Mouse (Mus musculus): Measurements from ENCODE around the gene Golm1. TPM values are rescaled to one million over a fixed set of nuclear protein-coding genes. Genes with fewer than 3 reads are reported as not detected.
"Not testable (repeated sequence)": the region's sequence is repeated elsewhere in the genome, so short reads cannot be mapped to it uniquely, and the experiment has no call there.

Golm1 gene
- polyA plus RNA-seq (2017; shearing (Covaris generic)): 10 to 100 TPM; 36.1 to 40.9 TPM

GRCm38 (mm10) chr13:59675151-59676011 is at the start of gene Golm1:
Gene Golm1 (minus strand): TSS chr13:59675811.
- peak; percentile 64 for ATAC-seq

DNA sequence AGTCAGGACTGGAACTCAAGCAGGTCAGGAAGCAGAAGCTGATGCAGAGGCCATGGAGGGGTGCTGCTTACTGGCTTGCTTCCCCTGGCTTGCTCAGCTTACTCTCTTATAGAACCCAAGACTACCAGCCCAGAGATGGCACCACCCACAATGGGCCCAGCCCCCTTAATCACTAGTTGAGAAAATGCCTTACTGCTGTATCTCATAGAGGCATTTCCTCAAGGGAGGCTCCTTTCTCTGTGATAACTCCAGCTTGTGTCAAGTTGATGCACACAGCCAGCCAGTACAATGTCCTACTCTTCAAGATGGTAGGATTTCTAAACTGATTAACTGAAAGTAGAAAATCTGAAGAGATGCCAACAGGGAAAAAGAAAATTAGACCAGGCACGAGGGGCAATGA is 46.5 kb upstream of the Golm1 start:
- ATAC-seq: not testable (repeated sequence)

DNA sequence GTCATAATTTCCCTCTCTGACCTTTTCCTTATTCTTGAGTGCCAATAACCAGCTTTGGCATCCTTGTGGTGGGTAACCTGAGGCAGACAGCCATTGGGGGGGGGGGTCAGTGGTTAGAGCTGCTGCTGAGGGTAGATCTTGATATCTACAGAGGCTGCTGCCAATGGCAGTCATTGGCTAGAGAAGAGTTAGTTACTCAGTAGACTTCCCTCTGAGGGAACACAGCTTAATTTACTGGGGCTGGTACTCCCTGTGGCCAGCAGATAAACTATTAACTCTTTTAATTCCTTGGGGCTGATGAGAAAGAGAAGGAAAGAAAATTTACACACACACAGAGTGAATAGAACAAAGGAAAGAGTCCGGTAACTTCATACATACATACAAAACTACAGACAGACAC is 43.9 kb upstream of the Golm1 start:
- ATAC-seq: no peak

DNA sequence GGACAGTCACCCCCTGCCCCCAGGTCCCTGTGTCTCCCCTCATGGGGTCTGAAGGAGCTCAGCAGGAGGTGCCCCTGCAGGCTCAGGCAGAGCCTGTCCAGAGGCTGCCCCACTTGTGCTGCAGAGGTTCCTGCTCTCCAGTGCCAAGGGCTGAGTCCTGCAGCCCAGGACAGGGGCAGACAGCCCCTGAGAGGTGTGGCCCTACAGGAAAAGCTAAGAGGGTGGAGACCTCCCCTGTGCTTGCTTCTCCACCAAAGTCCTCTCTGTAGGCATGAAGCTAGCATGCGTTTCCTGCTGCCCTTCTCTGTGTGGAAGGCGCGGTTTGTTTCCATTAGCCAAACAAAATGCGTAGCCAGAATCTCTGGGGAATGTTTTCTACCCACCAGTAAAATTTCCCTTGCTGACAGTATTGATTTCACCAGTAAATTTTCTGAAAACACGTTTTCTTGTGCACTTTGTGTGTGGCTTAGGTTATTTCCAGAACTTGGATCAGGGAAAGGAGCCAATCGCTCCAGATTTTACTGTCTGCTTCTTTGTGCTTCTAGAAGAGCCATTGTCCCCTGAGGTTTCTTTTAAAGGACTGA is 43.3 kb upstream of the Golm1 start:
- ATAC-seq: not testable (repeated sequence)

DNA sequence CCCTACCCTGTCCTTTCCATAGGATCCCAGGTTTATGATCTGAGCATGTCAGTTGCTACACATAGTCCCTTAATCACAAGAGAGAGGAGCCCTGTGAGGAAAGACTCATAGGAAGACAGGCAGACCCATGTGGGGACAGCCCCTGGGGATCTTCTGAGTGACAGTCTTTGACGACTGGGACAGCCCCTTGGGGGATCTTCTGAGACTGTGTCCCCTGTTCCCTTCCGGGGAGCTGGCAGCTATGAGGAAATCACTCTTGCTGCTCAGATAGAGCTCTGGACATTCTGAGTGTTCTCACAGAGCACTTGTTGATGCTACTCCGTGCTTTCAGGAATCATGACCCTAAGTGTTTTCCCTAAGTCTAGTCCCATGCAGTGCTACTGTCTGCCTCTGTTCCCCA is 38.1 kb upstream of the Golm1 start:
- peak; percentile 98 for ATAC-seq

GRCm38 (mm10) chr13:59711984-59712383 is 36.4 kb upstream of the Golm1 start, which contains the start of gene Spata31d1b:
Gene Spata31d1b (plus strand): TSS chr13:59712284.
- not testable (repeated sequence) for ATAC-seq

DNA sequence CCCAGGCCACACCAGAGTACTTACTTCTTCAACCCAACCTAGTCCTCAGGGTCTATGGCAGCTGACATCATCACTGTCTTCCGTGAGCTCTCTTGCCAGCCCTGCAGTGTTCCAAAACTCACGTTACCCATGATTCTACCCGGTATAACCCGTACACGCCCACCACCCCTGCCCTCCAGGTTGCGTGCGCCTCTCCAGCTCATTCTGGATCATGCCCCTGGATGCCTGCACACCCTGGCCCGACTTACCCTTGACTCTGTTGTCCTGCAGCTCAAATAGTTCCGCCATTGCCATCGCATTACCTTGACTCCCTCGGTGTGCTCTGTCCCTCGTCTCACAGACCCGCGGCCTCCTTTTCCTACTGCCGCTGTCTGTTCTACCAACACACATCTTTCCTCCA is 34.6 kb upstream of the Golm1 start, which contains the start of gene Spata31d1a:
Spata31d1a (minus strand) TSS at position 101 of the 400 bp plus-strand sequence.
- no peak for ATAC-seq

DNA sequence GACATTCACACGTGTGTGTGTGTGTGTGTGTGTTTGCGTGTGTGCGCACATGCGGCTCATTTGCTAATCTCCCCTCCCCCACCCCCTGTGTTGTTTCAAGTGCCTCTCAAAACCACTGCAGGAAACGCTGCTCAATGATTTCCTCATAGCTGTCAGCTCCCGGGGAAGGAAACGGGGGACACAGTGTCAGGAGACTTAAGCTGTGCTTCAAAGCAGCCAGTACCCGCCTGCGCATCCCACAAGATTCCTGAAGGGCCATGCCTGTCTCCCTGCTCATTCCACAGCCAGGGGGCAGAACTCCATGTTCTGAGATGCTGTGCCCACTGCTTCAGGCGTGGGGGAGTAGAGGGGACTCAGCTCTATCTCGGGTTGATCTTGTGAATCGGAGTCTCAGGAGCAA is 29.0 kb upstream of the Golm1 start:
- ATAC-seq: peak; percentile 91

GRCm38 (mm10) chr13:59703514-59703913 is 27.9 kb upstream of the Golm1 start:
- ATAC-seq: no peak

GRCm38 (mm10) chr13:59700137-59700536 is 24.5 kb upstream of the Golm1 start:
- not testable (repeated sequence) for ATAC-seq

DNA sequence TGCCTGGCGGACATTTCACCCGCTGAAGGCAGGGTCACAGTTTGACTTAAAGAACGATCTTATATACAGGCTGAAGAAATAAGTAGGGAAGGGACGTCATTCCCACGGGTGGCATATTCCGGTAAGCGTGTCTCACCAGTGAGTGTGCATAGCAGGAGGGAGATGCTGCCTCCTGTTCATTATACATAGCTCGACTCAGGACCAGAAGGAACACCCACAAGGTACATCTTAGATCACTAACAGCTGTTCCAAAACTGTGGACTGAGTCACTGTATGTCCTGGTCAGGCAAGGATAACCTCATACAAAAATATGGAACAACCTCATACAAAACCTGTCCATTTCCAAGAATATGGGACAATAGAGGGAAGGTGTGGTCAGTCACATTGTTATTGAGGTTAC is 23.5 kb upstream of the Golm1 start:
- ATAC-seq: no peak

DNA sequence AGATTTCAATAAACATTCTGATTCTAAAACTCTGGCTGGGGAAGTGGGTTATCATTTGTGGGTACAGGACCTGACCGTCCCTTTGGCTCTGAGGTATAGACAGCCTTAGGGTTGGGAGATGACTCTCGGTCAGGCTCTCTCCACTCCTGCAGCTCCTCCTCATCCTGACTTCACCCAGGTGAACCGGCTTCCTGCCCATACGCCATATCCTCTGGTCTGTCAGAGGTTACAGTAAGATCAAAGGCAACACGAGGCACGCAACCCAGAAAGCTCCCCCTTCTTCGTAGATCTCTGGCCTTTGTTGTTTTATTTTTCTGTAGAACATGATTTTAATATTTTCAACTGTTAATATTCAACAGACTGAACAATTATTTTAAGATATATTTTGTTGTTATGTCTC is 20.2 kb upstream of the Golm1 start:
- ATAC-seq: peak; percentile 78

GRCm38 (mm10) chr13:59694008-59694407 is 18.4 kb upstream of the Golm1 start, which contains the start of gene 4921517D22Rik:
Gene 4921517D22Rik (minus strand): TSS chr13:59694108.
- ATAC-seq: no peak

DNA sequence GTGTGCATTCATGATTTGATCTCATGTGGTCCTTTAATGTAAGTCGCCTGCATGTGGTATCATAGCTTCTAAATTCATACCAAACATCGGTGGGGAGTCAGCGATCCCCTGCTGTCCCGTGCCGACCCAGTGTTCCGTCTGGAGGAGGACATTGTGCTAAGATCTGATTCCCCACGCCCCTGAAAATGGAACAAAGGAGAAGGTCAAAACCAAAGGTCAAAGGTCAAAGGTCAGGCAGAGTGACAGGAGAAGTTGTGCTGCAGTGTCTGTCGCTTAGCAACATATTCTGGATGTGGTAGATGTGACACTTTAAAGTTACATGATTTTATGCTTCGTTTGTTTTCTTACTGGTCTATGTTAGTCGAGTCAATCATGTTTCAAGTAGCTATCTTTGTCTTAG is 15.9 kb upstream of the Golm1 start:
- no peak for ATAC-seq

DNA sequence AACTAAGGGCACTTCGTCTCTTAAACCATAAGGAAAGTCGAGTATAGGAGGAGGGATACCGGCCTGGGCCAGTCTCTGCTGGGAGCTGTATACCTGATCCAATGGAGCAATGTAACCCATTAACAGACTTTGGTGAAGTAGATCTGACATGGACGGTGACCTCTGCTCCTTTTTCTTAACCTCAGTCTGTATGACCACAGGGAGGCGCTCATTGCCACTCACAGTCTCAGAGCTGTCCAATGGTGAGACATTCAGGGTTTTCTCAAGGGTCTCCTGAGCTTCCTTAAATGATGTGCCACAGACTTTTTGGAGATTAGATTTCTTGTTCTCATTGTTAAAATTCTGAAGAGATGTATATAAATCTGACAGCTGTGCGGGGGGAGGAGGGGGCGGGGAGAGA is 15.0 kb upstream of the Golm1 start:
- no peak for ATAC-seq

- no peak for ATAC-seq
Measured at GRCm38 (mm10) chr13:59689843-59690242, 14.2 kb upstream of the Golm1 start.

DNA sequence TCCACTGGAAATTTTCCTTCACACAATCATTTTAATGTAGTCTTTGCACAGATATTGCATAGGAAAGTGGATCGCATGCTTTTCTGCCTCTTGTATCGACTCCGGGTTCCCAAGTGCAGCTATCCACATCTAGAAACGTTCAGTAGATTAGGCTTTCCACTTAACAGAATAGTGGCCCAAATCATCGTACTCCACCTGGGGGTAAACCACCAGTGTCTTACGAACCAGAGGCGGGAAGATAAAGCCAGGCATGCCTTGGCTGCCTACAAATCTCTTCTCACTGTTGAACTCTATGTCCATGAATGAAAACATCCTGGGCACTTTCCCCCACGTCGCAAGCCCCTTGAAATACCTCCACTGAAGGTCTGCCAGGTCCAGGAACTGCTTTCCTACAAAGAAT is 13.7 kb upstream of the Golm1 start:
- no peak for ATAC-seq

DNA sequence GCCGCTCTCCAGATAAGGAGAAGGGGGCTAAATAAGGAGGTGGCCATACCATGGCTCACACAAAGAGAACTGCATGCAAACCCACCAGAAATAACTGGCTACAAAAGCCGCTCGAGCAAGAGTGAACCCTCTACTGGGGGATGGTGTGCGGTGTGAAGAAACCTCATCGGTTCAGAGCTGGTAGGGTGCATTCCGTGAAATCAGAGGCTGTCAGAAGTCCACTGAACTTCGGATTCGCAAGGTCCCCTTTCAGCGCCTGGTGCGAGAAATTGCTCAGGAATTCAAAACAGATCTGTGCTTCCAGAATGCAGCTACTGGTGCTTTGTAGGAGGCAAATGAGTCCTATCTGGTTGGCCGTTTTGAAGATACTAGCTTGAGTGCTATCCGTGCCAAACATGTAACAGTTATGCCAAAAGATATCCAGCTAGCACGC is 12.7 kb upstream of the Golm1 start:
- ATAC-seq: no peak

- no peak for ATAC-seq
Measured at GRCm38 (mm10) chr13:59685236-59685635, 9.6 kb upstream of the Golm1 start.

DNA sequence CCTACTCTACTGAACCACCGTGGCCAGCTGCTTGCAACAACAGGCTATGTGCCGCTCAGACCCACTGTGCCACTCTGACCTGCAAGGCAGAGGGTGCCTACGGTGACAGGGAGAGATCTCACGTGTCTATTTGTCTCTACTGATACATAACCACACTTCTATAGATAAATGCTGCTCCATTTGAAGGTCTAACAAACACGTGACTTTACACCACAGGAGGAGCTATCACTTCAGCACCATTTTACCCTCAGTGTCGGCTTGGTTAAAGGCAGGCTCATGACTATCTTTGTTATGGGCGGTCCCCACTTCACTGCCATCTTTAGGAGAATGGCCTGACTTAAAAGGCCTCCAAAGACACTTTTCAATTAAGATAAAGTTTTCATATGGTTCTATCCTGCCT is 7.0 kb upstream of the Golm1 start:
- ATAC-seq: peak; percentile 19

GRCm38 (mm10) chr13:59679908-59680307 is 4.3 kb upstream of the Golm1 start:
- ATAC-seq: no peak

DNA sequence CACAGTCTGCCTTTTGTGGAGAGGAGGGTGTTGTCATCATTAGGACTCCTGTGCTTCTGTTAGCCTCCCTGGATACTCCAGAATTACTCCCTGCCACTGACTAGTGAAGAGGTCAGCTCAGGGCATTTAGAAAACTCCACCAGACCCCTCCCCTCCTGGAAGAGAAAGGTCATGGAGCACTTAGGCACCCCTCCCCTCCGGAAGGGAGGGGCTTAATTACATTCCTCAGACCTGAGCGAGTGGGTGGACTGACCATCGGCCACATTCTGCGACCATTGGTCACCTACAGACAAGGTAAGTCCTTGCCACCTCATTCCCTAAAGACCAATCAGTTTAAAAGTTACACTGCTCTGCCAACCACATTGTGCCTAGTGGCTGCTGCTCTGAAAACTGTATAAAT is 3.7 kb upstream of the Golm1 start:
- no peak for ATAC-seq

DNA sequence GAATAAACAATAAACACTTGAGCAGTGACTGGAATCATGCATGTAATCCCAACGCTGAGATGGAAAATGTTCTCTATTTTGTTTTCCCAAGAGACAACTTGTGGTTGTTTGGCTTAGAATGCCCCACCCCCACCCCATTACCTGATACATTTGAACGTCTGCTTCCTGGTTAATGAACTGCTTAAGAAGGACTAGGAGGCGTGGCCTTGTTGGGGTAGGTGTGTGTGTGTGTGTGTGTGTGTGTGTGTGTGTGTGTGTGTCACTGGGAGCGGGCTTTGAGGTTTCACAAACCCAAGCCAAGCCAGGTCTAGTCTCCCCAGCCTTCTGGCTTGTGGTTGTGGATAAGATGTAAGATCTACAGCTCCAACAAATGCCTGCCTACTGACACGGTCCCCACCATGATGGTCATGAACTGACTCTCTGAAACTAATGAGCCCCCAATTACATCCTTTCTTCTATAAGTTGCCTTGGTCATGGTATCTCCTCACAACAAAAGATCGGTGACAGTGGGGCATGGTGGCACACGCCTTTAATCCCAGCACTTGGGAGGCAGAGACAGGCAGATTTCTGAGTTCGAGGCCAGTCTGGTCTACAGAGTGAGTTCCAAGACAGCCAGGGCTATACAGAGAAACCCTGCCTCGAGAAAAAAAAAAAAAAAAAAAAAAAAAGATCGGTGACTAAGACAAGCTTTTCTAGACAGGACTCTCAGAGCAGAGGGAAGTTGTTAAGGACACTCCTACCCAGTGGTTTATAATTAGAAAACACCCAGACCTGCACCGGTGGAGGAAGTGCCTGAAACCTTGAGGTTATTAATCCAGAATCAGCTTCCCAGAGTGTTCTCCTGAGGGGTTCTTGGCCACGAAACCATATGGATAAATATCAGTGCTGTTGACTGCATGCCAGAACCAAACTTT is 962 bp upstream of the Golm1 start:
- ATAC-seq: no peak
